Mouse (Mus musculus) E14TG2a.4 (cell line): ENCODE measurements around the gene Utp11.

Experiments used
- CTCF ChIP-seq: conservative IDR thresholded peaks from 2 replicates; pipeline ENCODE4 v1.5.1; 2014; ENCODE audit warnings: low read length
- NANOG ChIP-seq: IDR thresholded peaks from 2 replicates; pipeline ENCODE4 v1.6.1; 2014; ENCODE audit warnings: borderline replicate concordance, low read length, mixed read lengths
- POU5F1 ChIP-seq: IDR thresholded peaks from 2 replicates; pipeline ENCODE4 v1.6.1; 2014; ENCODE audit warnings: low read length, borderline replicate concordance

DNA sequence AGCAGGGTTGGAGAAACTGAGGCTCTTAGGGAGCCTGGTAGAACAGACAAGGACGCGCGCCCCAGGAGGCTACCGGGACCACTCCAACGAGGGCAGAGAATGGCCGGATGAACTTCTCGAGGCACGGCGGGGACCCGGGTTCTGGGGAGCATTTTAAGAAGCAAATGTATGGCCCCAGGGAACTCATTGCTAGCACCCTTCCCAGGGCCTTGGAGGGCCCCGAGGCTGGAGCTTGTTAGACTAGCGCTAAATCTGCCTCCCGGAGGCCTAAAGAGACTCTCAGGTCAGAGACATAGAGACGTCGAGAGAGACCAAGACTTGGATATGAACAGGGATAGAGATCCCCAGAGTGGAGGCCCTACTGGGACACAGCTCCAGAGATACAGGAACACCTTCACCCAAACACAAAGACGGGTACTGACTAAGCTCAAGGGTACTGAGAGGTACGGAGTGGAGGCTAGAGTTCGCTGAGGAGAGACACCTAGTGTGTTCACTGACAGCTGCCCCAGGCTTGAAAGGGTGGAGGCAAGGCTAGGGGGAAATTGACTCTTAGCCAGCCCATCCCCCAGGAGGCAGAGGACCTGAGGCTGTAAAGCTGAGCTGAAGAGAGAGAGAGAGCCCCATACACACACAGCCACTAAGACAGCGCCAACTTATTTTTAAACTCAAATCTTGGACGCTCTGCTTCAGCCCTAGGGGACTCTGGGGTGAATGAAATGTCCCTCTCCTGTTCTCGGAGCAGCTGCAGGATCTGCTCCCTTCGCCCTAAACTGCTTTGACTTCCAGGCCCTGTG is 7.8 kb upstream of the Utp11 start:
- TF ChIP-seq CTCF (no peak), NANOG (no peak), POU5F1 (no peak)
